Mouse (Mus musculus) bone marrow, adult 2 months (tissue): ENCODE measurements around the gene Dnal1. TPM values are rescaled to one million over a fixed set of nuclear protein-coding genes. Genes with fewer than 3 reads are reported as not detected.

Experiments
- H3K27ac ChIP-seq: fragments of 200-500 bp; 2 replicates; pipeline ENCODE4 v1.5.1; 2012; ENCODE audit warnings: low read depth, mild to moderate bottlenecking, control low read depth, inconsistent platforms, low read length; ENCODE audit not compliant: control insufficient read depth, poor library complexity, insufficient read depth
- H3K4me1 ChIP-seq: fragments of 200-500 bp; 2 replicates; pipeline ENCODE4 v1.6.1; 2011; ENCODE audit warnings: low read length; ENCODE audit not compliant: control insufficient read depth, insufficient read depth
- H3K4me3 ChIP-seq: fragments of 200-500 bp; replicated peaks from 2 replicates; pipeline ENCODE3; 2011; ENCODE audit warnings: mild to moderate bottlenecking, low read depth, low read length, control low read depth; ENCODE audit not compliant: control insufficient read depth
- CTCF ChIP-seq: fragments of 200-500 bp; IDR thresholded peaks from 2 replicates; pipeline ENCODE4 v1.5.1; 2011; ENCODE audit warnings: low read length, control low read depth; ENCODE audit not compliant: control insufficient read depth, insufficient read depth
- POLR2A ChIP-seq: fragments of 200-500 bp; IDR thresholded peaks from 2 replicates; pipeline ENCODE4 v1.6.1; 2011; ENCODE audit warnings: low read depth, mild to moderate bottlenecking, control low read depth, low read length, borderline replicate concordance; ENCODE audit not compliant: control insufficient read depth
- WGBS: fragments of 180-500 bp; shearing (Covaris S2); methylation state at CpG from one replicate; pipeline ENCODE4 v1.1.7; 2018; 5-methylcytosine and 5-hydroxymethylcytosine counted together
- polyA plus RNA-seq: library from polyadenylated mRNA; stranded (reverse); fragments of >200 nt; gene quantifications from 2 replicates; pipeline ENCODE4 v1.2.4, GENCODE M21; 2011; ENCODE audit warnings: low replicate concordance; ENCODE audit not compliant: missing spikeins, insufficient read depth, insufficient read length

Gene Dnal1
- polyA plus RNA-seq, 1 experiment: 0.60 TPM

DNA sequence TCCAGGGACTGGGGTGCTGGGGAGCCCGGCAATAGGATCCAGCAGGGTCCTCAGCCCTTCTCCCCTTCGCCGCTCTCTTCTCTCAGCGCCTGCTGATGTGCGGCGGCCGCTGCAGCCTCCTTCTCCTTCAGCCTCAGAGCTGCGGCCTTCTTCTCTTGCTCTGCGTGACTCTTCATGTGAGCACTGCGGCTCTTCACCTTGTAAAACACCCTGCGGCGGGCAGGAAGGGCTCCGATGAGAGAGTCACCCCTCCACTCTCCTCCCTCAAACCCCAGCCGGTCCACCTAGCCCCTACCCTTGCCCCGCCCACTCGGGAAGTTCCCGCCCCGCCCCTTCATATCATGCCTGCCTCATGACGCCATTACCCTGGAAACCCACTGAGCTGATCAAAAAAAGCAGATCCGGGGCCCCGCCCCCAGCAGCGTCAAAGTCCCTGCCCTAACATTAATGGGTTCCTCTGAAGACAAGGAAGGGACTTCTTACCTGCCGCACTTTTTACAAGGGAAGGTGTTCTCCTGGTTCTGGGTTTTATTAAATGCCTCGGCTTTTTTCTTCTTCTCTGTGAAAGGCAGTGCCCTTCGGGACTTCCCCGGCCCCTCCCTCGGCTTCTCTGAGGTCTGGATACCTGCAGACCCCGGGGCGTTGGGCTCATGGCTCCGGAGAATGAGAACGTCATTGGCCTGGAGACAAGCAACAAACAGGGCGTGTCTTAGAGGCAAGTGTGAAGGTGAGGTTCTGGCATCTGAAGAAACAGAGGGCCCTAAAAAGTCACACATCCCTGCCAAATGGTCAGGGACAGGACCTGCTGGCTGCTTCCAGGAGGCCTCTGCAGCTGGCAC is 38.4 kb downstream of the Dnal1 start:
- 86% methylated on average over 32 of the region's 32 CpGs for WGBS
- H3K27ac ChIP-seq: peak overlapping the region; percentile 76
- no peak for TF ChIP-seq POLR2A
- H3K4me1 ChIP-seq: no peaks in the 10 kb centered on the region; the same call in 1 of the 2 replicates
- peak overlapping the region; percentile 48 for H3K4me3 ChIP-seq

DNA sequence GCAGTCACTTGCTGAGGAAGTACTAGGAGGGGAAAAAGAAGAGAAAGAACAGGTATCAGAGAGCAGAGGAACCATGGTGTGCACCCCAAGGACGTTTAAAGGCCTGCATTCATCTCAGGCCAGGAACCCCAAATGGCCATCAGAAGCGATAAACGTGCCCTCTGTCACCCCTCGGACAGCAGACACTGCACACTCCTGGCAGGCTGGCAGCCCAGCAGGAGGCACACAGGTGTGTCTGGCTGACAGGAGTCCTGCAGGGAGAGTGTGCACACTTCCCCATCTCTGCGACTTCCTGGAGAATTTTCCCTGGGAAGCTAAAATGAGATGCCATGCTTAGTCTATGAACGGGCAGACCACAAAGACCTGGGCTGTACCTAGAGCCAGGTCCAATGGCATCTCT is 39.2 kb downstream of the Dnal1 start:
- H3K27ac ChIP-seq: no peak overlapping the region
- TF ChIP-seq CTCF (no peak), POLR2A (no peak)
- no peak overlapping the region for H3K4me3 ChIP-seq
- WGBS: 85% methylated on average over 6 of the region's 6 CpGs
- H3K4me1 ChIP-seq: no peaks in the 10 kb centered on the region; the same call in 1 of the 2 replicates

DNA sequence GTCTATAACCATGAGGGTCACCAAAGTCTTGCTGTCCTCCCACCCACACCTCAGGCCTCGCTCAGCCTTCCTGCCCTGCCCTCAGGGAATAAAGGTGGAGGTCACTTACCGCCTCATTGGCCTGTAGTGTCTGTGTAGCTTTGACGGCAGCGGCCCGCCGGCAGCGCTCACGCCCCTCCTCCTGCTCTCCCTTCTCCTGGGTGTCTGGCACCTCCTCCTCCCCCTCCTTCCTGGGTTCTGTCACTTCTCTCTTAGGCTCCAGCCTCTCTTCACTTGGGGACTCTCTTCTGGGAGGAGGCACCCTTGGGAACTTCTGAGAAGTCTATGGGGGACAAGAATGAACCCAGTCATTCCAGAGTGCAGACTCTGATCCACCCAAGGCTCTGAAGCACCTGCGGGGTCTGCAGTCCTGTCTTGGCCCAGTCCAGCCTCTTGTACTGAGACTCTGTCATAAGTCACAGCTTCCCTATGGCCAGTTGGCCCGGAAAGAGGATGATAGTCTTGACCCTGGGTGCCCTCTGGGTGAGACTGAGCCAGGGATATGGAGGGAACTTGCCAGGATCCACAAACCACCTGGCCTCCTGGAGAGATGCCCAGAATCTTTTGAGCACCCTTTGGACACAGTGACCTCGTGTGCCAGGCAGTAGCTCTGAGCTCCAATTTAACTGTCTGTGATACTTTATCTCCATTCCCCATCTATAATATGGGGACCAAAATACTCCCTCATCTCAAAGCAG is 40.8 kb downstream of the Dnal1 start:
- WGBS: 91% methylated on average over 11 of the region's 11 CpGs
- no peak overlapping the region for H3K4me3 ChIP-seq
- TF ChIP-seq CTCF (no peak), POLR2A (no peak)

DNA sequence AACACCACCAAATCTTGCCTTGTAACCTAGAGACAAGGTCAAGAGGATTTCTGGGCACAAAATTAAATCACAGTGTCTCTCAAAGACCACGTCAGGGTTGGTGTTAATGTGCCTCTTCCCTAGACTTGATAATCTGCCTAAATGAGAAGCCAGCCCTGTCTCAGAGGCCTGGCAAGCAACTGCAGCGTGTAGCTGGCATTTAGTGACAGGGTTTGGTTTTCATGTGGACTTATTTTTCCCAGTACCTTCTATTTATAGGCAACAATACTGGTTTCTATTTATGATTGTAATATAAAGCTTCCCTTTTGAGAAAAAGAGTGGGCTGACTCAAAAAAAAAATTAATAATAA is 41.3 kb downstream of the Dnal1 start:
- Histone ChIP-seq H3K27ac (no peak overlapping the region), H3K4me3 (no peak overlapping the region), H3K4me1 (no peaks in the 10 kb centered on the region)
- 88% methylated on average over 2 of the region's 2 CpGs for WGBS
- TF ChIP-seq CTCF (no peak), POLR2A (no peak)

More for the DNA sequence above, 40.8 kb downstream of the Dnal1 start:
- no peaks in the 10 kb centered on the region; the same call in 1 of the 2 replicates for H3K4me1 ChIP-seq
- no peak overlapping the region for H3K27ac ChIP-seq

DNA sequence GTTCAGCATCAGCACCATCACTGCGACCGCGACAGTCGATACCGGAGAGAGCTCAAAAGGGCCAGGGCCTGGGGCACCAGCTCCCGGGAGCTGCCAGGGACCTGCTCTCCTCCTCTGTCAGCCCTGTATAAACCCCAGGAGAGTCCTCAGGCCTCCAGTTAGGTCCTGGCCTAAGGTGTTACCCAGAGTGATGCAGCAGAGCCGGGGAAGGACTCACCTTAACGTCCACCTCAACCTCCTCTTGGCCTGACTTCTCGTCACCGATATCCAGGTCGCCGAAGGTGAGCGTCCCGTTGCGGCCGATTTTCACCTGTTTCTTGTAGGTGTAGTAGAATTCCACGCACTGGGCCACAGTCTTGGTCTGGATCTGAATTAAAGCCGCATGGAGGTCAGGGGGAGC is 42.0 kb downstream of the Dnal1 start:
- Histone ChIP-seq H3K4me1 (no peaks in the 10 kb centered on the region), H3K4me3 (no peak overlapping the region), H3K27ac (no peak overlapping the region)
- TF ChIP-seq CTCF: no peak
- no peak; the same call in 1 of the 2 replicates for TF ChIP-seq POLR2A
- WGBS: 96% methylated on average over 18 of the region's 18 CpGs

DNA sequence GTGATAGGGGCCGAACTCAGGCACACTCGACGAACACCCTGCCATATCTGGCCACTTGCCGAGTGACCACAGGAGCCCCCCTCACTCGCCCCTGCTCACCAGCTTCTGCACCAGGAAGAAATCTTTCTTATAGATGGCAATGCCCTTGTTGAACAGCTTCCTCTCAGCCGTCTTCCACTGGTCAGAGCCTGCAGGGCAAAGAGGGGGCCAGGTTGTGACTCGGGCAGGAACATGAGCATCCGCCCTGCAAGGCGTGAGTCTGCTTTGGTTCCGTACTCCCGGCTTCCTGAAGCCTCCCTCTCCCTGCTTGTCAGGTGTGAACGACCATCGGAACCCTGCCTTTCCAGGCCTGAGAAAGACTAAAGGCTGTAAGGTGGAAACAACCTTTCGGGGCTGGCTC is 44.0 kb downstream of the Dnal1 start:
- H3K27ac ChIP-seq: no peak overlapping the region
- no peak overlapping the region for H3K4me3 ChIP-seq
- 85% methylated on average over 14 of the region's 14 CpGs for WGBS
- H3K4me1 ChIP-seq: no peaks in the 10 kb centered on the region
- TF ChIP-seq CTCF: no peak
- TF ChIP-seq POLR2A: no peak

DNA sequence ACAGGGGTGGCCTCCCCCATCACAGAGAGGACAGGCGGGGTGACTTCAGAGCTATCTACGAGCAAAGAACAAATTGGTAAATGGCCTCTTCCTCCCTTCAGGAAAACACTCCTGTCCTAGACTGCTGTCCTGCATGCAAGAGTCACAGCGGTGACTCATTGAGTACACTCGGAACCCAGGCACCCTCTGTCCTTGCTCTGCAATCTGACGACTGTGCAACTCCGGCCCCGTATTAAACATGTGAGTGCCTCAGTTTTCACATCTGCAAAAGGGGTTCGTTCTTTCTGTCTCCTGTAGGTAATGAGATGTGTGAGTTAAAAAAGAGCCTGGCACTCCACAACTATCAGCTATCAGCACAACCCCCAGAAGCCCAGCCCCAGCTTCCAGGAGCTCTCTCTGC is 46.3 kb downstream of the Dnal1 start:
- 93% methylated on average over 8 of the region's 8 CpGs for WGBS
- no peaks in the 10 kb centered on the region for H3K4me1 ChIP-seq
- no peak overlapping the region for H3K27ac ChIP-seq
- H3K4me3 ChIP-seq: no peak overlapping the region
- no peak for TF ChIP-seq CTCF
- no peak for TF ChIP-seq POLR2A

DNA sequence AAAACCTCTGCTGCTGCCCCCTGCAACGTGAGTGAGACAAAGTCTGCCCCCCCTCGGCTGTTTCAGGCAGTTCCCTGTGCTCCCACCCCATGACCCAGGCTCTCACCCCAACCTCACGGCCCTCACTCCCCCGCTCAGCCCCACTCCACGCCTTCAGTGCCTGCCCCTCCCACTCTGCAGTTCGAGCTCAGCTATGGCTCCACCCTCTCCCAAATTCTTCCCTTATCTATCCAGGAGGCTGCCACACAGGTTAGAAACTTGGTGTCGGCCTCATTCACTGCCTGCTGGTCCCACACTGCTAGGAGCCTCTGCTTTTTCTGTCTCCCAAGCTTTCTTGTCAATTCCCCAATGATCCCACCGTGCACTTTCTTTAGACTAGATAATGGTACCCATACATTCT is 47.0 kb downstream of the Dnal1 start:
- Histone ChIP-seq H3K4me3 (no peak overlapping the region), H3K27ac (no peak overlapping the region), H3K4me1 (no peaks in the 10 kb centered on the region)
- 73% methylated on average over 8 of the region's 8 CpGs for WGBS
- TF ChIP-seq CTCF (no peak), POLR2A (no peak)
